Mouse (Mus musculus) heart, postnatal 14 days (tissue): ENCODE measurements around the gene Serp2. TPM values are rescaled to one million over a fixed set of nuclear protein-coding genes. Genes with fewer than 3 reads are reported as not detected.

ENCODE experiments used
- DNase-seq, 2 experiments: peaks; one replicate each; pipeline ENCODE4 v3.0.0; 2021 to 2022
- intact Hi-C: fragments of 180-260 bp; cut with DNase I; formaldehyde crosslinking; loops from one replicate; pipeline ENCODE4 v1.15.1; 2025
- total RNA-seq, 2 experiments: library from RNA; stranded (reverse); gene quantifications; 2 replicates each; pipeline ENCODE4 v1.2.3; 2021

Serp2 gene
- total RNA-seq, 2 experiments from 2014 or later = 0.68 to 1.0 TPM

- intact Hi-C loops = no loop called here
- DNase-seq = no peak
Observed at GRCm38 (mm10) chr14:76531027-76531660, 25.5 kb downstream of the Serp2 start.

GRCm38 (mm10) chr14:76528641-76529040 lies 28.0 kb downstream of the Serp2 start:
- intact Hi-C loops = no loop called here
- peak in 1 of 2 experiments; percentile 31 for DNase-seq

GRCm38 (mm10) chr14:76527758-76528313 lies 28.9 kb downstream of the Serp2 start:
- intact Hi-C loops = no loop called here
- DNase-seq = no peak

- intact Hi-C loops = no loop called here
- DNase-seq = peak; percentile 36 to 43
Observed at GRCm38 (mm10) chr14:76527030-76527719, 29.5 kb downstream of the Serp2 start.

DNA sequence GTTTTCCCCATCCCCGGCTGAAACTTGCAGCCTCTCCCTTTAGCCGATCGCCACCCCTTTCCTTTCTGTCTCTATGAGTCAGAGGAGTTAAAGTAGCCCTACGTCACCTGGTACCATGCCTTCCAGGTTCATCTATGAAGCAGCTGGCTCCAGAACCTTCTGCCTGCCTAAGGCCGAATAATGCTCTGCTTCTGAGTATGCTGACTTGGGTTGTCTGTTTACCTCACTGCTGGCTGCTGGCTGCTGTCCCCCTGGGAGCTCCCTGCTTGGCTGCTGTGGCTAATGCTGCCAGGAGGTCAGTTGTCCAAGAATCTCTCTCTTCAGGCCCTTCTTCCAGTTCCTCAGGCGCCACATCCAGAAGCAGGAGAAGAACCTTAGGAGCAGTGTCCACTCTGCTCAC lies 30.2 kb downstream of the Serp2 start:
- DNase-seq = peak in 1 of 2 experiments; percentile 56
- intact Hi-C loops = no loop called here

GRCm38 (mm10) chr14:76523344-76523743 lies 33.3 kb downstream of the Serp2 start:
- intact Hi-C loops = no loop called here
- no peak for DNase-seq

DNA sequence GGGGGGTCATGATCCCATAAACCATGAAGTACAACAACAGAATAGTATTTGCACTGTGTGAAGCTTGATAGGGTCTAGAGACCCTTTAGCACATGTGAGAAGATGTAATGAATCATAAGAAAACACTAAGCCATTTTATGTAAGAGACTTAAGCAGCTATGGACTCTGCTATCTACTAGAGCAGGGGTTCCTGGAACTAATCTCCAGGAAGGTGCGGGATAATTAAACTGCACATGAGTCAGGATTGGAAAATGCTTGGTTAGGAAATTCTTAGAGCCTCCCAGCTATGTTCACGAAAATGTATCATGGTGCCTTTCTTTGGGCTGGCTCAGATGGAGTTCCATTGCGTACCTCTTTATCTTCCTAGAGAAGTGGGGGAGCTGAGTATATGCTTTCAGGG lies 35.4 kb downstream of the Serp2 start:
- intact Hi-C loops = no loop called here
- DNase-seq = no peak

DNA sequence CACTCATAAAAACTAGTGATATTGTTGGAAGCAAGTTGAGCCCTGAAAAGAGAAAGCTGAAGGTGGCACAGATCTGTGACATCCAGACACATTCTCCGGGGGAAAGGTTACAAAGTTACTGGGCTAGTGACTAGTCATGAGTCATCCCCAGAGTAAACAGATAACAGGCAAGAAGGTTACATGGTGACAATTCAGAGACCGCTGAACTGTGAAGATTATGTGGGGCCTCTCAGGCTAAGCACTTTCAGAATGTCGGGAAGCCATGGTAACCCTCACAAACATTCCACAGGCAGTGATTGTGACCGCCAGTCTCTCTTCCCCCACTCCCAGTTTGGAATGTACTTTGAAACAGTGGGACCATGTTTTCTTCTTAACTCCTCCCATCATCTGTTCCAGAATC lies 36.1 kb downstream of the Serp2 start:
- intact Hi-C loops = no loop called here
- DNase-seq = no peak

- intact Hi-C loops = no loop called here
- DNase-seq = no peak
Observed at GRCm38 (mm10) chr14:76518217-76518616, 38.5 kb downstream of the Serp2 start.

DNA sequence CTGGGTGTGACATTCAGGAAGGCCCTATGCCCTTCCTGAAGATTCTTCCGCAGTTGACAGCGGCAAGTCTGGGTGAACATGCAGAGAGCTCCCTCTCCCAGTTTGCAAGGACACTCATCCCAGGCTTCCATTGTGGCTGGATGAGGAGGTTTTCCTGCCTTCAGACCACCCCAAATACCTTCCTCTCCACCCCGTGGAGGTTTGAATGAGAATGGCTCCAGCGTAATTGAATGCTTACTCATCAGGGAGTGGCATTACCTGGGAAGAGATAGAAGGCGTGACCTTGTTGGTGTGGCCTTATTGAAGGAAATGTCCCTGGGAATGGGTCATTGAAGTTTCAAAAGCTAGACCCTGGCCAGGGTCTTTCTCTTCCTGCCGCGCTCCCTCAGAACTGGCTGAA lies 41.1 kb downstream of the Serp2 start:
- intact Hi-C loops = no loop called here
- DNase-seq = no peak

DNA sequence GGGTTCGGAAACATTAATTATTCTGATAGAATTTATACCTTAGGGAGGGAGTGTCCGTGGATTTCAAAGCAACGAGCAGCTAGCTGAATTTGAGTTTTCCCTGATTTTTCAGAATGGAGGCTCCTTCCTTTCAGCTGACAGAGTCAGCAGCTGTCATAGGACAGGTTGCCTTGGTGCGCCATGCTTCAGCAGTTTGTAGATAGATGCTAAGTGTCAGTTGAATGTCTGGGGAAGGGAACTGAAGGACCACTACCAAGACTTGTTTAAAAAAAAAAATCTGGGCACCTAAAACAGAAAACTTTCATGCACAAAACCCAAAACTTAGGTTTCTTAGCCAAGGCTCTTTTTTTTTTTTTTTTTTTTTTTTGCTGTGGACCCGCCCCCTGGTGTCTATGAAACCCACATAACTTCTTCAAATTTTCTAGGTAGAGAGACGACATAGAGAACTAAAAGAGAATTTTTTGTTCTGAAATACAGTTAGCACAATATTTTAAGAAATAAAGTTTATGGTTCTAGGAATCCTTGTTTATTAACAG lies 42.6 kb downstream of the Serp2 start:
- no peak for DNase-seq

GRCm38 (mm10) chr14:76513395-76514049 lies 43.2 kb downstream of the Serp2 start:
- peak in 1 of 2 experiments; percentile 12 for DNase-seq
- intact Hi-C loops = no loop called here

More for the DNA sequence above, 42.6 kb downstream of the Serp2 start:
- intact Hi-C loops = no loop called here

DNA sequence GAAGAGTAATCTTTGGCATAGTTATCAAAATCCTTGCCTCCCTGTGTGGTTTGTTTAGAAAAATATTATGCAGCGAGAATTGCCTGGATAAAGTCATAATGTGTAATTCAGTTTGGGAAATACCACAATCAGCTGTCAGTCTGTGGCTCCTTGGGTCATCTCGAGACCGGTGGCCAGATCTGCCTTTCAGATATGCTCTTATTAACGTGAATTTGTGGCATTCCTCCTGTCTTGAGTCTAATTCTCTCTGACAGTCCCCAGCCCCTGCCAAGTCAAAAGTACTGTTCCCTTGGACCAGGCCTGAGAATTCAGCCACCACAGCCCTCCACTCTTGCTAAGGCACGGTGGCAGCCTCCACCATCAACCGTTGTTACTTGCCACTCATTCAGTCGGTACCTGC lies 44.7 kb downstream of the Serp2 start:
- intact Hi-C loops = no loop called here
- DNase-seq = no peak

- no peak for DNase-seq
Observed at GRCm38 (mm10) chr14:76508701-76509100, 48.0 kb downstream of the Serp2 start.

DNA sequence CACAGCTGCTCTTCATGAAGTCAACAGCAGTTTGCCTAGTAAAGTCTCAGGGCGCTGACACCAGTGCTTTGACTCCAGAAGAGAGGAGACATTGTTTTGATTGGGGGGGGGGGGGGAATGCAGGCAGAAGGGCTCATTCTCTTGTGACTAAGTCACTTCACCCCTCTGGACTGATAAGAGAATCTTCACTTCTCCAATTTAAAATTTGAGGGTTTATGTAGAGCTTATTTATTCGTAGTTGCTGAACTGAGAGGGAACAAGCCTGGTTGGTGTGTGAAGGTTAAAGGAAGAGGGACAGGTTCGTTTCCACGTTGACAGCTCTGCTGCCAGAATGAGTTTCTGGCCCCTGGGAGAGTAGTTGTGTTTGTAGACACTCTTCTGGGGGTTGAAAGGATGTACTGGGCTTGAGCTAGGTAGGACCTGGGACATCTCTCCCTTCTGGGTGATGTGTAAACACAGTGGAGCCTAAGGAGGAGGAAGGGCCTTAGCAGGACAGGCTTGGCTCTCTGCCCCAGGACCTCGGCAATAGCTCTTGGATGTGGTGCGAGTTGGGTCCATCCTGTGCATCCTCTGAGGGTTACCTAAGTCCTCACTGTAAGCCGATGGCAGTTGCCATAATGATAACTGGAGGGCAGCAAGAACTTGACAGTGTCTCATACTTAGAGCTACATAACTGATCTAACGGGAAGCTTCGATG lies 48.7 kb downstream of the Serp2 start:
- intact Hi-C loops = loop anchor here (5.0 kb wide), 4 partner anchors 49 to 294 kb away; partner anchors contain the start of gene Serp2
- DNase-seq = no peak

More at GRCm38 (mm10) chr14:76508701-76509100, 48.0 kb downstream of the Serp2 start:
- intact Hi-C loops = loop anchor here (5.0 kb wide), 4 partner anchors 49 to 294 kb away; partner anchors contain the start of gene Serp2

DNA sequence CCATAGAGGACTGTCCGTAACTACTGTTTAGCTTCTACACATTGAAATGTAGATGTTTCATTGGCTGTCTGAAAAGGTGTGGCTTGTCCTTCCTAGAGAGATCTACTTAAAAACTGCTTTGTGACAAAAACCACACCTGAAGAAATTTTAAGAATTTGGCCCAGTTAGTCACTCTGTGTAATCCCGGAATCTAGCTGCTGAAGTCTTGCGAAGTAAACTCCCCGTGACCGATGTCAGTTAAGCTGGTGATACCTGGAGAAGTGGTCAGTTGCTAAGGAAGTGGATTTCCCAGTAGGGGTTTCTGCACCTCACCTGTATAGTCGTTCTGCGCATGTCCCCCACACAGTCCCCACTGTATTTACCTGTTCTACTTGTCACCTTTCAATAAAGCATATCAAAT lies 49.3 kb downstream of the Serp2 start:
- DNase-seq = no peak

GRCm38 (mm10) chr14:76506425-76507205 lies 50.1 kb downstream of the Serp2 start:
- intact Hi-C loops = loop anchor here (5.0 kb wide), 4 partner anchors 51 to 296 kb away; partner anchors contain the start of gene Serp2
- peak; percentile 33 to 38 for DNase-seq

More for the DNA sequence above, 49.3 kb downstream of the Serp2 start:
- intact Hi-C loops = loop anchor here (5.0 kb wide), 4 partner anchors 50 to 295 kb away; partner anchors contain the start of gene Serp2

GRCm38 (mm10) chr14:76505439-76506220 lies 51.1 kb downstream of the Serp2 start:
- peak; percentile 90 to 92 for DNase-seq
- intact Hi-C loops = loop anchor here (2.0 to 5.0 kb wide), 8 partner anchors 52 to 313 kb away; partner anchors contain the start of gene Serp2
